In genomic region chr13:57908266-57908582, GRCm38 (mm10) we compare ENCODE assay signal across 9 mouse cellular contexts. TPM values are rescaled to one million over a fixed set of nuclear protein-coding genes. Genes with fewer than 3 reads are reported as not detected.
A peak's percentile ranks its signal among the peaks of the same experiment; 100 is the strongest.
DNase-seq lines count a peak whose midpoint lies in the region; ATAC-seq lines count a peak whose summit lies in the region.
"Had no signal": no experiment of that assay in that cellular context is flagged by ENCODE, and none has a peak within 500 bp of the region (broad histone marks: within the 10 kb centered on the region; RNA-seq: fewer than 3 reads in every experiment).

Gene Spock1, minus strand, starts transcription at chr13:57908332.

- H3K27ac ChIP-seq in intestine, embryonic 15.5 days = no peak within 1 kb of the TSS

- H3K36me3 ChIP-seq in intestine, embryonic 15.5 days = no peaks in the 10 kb centered on the region

- no peak within 1 kb of the TSS for H3K9ac ChIP-seq in intestine, embryonic 15.5 days

- H3K27me3 ChIP-seq in intestine, embryonic 15.5 days (replicated peaks) = peaks cover 17% of the 10 kb centered on the region

- no peaks in the 10 kb centered on the region for H3K9me3 ChIP-seq in intestine, embryonic 15.5 days

- DNase-seq in adrenal gland, postnatal 36 days = peak; percentile 92 to 94
- DNase-seq in embryo, embryonic 10.5 days (ENCODE audit: low spot score) = peak; percentile 91
- peak; percentile 46 for DNase-seq in gastrocnemius, postnatal 25 days
- peak; percentile 44 to 94 for DNase-seq in left cerebral cortex, adult 9 months (ENCODE audit: low spot score in 2 of 2)
- DNase-seq in right cerebral cortex, postnatal 25 days = peak; percentile 92
- no peak for DNase-seq in adipocyte (ENCODE audit: low spot score)

- H3K4me1 ChIP-seq in intestine, embryonic 15.5 days (replicated peaks) = peaks cover 4% of the 10 kb centered on the region

- peak within 1 kb of the TSS; percentile 78 for H3K4me2 ChIP-seq in intestine, embryonic 15.5 days (replicated peaks)

- under 1% methylated on average over 32 of the region's 32 CpGs for WGBS in intestine, embryonic 15.5 days

- peak within 1 kb of the TSS; percentile 36 for H3K4me3 ChIP-seq in intestine, embryonic 15.5 days (replicated peaks)
- H3K4me3 ChIP-seq: myocyte had no signal

- ATAC-seq in intestine, embryonic 15.5 days = peak; percentile 77
- ATAC-seq in megakaryocyte progenitor cell, adult 5-6 weeks (replicated peaks; ENCODE audit: poor library complexity) = peak; percentile 85

RNA-seq across cellular contexts. Expression of gene Spock1, which starts in this region (rescaled TPM):
- total RNA-seq in adrenal gland, postnatal 36 days (2021) = 1 to 10 TPM; 7.3 to 9.6 TPM
- under 1 TPM; 0.48 to 0.72 TPM for total RNA-seq in gastrocnemius, postnatal 25 days (2021)
- 2.9 and 3.5 TPM in 2 replicates for polyA plus RNA-seq in intestine, embryonic 15.5 days (2015; fragmentation: Nextera tagmentation; extraction: Ambion mirVana)
- total RNA-seq in megakaryocyte progenitor cell, adult 5-6 weeks (2015) = not detected in 2 replicates
- total RNA-seq in megakaryocyte progenitor cell, adult 5-6 weeks (2017) = not detected in 2 replicates

Comparison
In these comparisons a context has a peak if more than half of its experiments do, and no peak if none do; other contexts are left out.
1. RNA of gene Spock1 (total RNA-seq): 7.3 to 9.6 TPM in adrenal gland, postnatal 36 days; 0.48 to 0.72 TPM in gastrocnemius, postnatal 25 days and not detected in megakaryocyte progenitor cell, adult 5-6 weeks; every median in the first group is over 4 times any median in the second.
2. Peak in DNase-seq in gastrocnemius, postnatal 25 days; RNA of the gene not detected or under 1 TPM.
3. Peak in ATAC-seq in megakaryocyte progenitor cell, adult 5-6 weeks; RNA of the gene not detected or under 1 TPM.